Mouse (Mus musculus): ENCODE results near the gene Clpb. TPM values are rescaled to one million over a fixed set of nuclear protein-coding genes. Genes with fewer than 3 reads are reported as not detected.

The Clpb gene
- polyA plus RNA-seq, 1 experiment: 9.7 TPM

DNA sequence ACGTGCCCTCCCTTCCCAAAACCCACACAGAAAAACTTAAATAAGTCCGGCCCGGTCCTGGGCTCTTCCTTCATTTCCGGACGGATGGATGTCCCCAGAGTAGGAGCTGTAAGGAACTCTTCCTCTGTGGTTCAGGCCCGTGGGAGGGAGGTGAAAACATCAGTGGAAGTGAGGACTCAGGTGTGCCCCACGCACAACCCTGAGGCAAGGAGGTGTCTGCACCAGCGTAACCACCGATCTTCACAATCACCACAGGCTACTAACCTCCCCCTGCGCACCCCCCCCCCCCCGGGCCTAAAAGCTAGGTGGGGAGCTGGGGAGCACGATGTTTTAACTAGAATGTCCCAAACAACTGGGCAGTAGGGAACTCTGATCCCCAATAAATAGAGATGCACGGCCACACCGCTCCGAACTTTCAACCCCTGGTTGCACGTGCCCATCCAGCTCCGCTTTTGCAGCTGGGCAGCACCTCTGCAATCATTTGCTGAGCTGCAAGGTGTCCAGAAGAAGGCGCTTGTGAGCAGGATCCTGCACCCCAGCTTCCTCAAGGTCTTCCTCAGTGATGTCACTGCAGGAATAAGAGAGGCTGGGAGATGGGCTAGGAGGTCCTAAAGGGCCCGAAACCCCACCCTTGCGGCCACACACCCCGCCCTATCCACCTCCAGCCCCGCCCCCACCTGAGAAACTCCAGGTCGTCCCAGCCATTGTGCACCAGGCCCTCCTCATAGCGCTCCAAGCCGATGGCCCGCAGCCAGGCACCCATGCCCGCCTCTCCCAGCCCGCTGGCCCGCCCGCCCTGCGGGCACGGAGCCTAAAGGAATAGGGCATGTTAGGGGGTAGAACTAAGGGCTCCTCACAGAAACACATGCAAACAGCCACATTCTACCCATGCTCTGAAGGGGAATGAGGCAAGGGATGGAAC, 159.7 kb downstream of the Clpb start:
- H3K4me3 ChIP-seq (ENCODE audit: insufficient read depth, low read length): no peak overlapping the region
- H3K4me1 ChIP-seq (ENCODE audit: control insufficient read depth, insufficient read depth, low read length): peaks cover 3% of the 10 kb centered on the region; the same call in 1 of the 2 replicates
- no peak overlapping the region for H3K27ac ChIP-seq (ENCODE audit: insufficient read depth, low read depth, low read length)
- TF ChIP-seq POLR2A (IDR thresholded peaks at IDR 0.05; ENCODE audit: borderline replicate concordance, low read depth, low read length): no peak
- no peak for TF ChIP-seq CTCF (IDR thresholded peaks at IDR 0.05; ENCODE audit: low read depth, low read length)

DNA sequence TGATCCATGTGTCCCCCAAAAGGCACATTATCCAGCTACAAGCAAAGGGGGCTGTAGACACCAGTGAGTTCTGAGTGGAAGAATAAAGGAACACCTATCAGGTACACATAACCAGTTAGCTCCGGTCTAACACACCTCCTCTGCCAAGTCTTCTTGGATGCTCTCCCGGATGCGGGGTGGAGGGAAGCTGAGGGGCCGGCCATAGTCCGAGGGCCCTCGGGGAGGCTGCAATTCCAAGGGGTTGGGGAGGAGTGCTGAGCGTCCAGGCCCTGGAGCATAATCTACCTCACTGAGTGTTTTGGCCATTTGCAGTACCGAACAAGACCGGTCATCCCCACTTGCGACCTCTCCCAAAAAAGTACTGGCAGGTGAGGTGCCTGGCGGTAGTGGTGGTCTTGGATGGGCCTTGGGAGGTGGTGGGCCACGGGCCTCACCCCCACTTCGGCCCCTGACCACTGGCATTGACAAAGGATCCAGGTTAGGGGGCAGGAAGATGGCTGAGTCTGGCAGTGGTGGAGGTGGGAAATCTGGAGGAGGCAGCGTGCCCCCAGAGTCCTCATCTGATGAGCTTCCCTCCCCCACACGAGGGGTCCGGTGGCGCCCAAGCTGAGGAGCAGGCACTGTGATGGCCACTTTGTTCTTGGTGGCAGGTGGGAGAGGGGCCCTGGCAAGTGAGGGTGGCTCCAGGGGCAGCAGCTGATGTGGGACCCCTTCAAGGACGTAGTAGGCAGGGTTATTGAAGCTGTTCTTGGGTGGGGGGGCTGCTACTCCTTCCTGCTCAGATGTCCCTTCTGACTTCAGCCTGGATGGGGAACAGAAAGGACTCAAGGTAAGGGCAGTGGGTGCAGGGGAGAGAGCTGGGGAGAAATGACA, 160.6 kb downstream of the Clpb start:
- Histone ChIP-seq H3K27ac (ENCODE audit: insufficient read depth, low read depth, low read length) (no peak overlapping the region), H3K4me3 (ENCODE audit: insufficient read depth, low read length) (no peak overlapping the region), H3K4me1 (ENCODE audit: control insufficient read depth, insufficient read depth, low read length) (peaks cover 3% of the 10 kb centered on the region; the same call in 1 of the 2 replicates)
- no peak for TF ChIP-seq CTCF (IDR thresholded peaks at IDR 0.05; ENCODE audit: low read depth, low read length)
- no peak for TF ChIP-seq POLR2A (IDR thresholded peaks at IDR 0.05; ENCODE audit: borderline replicate concordance, low read depth, low read length)

DNA sequence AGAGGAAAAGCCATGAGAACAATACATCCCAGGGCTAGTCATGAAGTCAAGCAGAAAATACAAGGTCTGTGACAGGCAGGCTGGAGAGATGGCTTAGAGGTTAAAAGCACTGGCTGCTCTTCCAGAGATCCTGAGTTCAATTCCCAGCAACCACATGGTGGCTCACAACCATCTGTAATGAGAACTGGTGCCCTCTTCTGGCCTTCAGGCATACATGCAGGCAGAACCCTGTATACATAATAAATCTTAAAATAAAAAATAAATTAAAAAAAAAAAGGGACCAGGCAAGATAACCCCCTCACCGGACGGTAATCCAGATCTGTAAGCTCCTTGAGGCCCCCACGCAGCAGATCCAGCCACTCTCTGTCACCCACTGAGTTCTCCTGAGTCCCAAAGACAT, 166.9 kb downstream of the Clpb start:
- Histone ChIP-seq H3K27ac (ENCODE audit: insufficient read depth, low read depth, low read length) (no peak overlapping the region), H3K4me3 (ENCODE audit: insufficient read depth, low read length) (no peak overlapping the region), H3K4me1 (ENCODE audit: control insufficient read depth, insufficient read depth, low read length) (peaks cover 9% of the 10 kb centered on the region)
- peak; percentile 16; the same call in 1 of the 2 replicates for TF ChIP-seq CTCF (IDR thresholded peaks at IDR 0.05; ENCODE audit: low read depth, low read length)
- TF ChIP-seq POLR2A (IDR thresholded peaks at IDR 0.05; ENCODE audit: borderline replicate concordance, low read depth, low read length): no peak

DNA sequence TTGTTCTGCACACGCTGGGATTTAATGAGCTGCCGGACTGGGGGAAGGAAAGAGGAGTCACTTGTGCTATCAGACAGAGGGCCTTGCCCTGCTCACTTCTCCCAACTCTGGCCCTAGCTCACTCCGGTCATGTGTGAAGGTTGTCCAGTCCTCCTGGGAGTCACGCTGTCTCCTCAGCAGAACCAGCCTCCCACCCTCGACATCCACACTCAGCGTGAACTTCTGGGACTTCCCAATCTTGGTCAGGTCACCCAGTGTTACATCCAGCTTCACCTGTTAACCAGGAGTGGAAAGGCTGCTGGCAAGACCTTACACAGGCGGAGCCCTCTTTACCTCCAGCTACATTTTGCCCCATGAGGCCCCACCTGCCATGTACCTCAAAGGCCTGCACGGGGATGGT, 168.0 kb downstream of the Clpb start:
- Histone ChIP-seq H3K27ac (ENCODE audit: insufficient read depth, low read depth, low read length) (no peak overlapping the region), H3K4me3 (ENCODE audit: insufficient read depth, low read length) (no peak overlapping the region), H3K4me1 (ENCODE audit: control insufficient read depth, insufficient read depth, low read length) (peaks cover 11% of the 10 kb centered on the region)
- TF ChIP-seq CTCF (IDR thresholded peaks at IDR 0.05; ENCODE audit: low read depth, low read length): no peak
- TF ChIP-seq POLR2A (IDR thresholded peaks at IDR 0.05; ENCODE audit: borderline replicate concordance, low read depth, low read length): no peak

DNA sequence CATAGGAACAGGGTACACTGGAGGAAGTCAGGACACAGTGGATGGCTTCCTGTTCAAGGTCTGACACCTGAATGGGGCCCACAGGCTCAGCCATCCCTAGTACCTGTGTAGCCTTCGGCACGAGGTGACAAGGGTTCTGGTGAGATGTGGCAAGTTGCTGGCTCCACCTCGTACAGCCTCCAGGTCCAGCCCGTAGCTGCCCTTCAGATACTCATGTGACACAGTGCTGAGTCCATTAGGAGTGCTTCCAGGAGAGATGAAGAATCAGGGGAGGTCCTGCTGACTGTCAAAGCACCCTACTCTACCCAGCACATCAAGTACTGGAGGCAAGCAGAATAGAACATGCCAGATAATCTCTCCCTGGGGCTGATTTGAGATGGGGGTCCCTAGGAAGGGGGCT, 168.9 kb downstream of the Clpb start:
- H3K4me1 ChIP-seq (ENCODE audit: control insufficient read depth, insufficient read depth, low read length): peaks cover 11% of the 10 kb centered on the region
- TF ChIP-seq CTCF (IDR thresholded peaks at IDR 0.05; ENCODE audit: low read depth, low read length) (no peak), POLR2A (IDR thresholded peaks at IDR 0.05; ENCODE audit: borderline replicate concordance, low read depth, low read length) (no peak)
- H3K27ac ChIP-seq (ENCODE audit: insufficient read depth, low read depth, low read length): no peak overlapping the region
- H3K4me3 ChIP-seq (ENCODE audit: insufficient read depth, low read length): no peak overlapping the region

DNA sequence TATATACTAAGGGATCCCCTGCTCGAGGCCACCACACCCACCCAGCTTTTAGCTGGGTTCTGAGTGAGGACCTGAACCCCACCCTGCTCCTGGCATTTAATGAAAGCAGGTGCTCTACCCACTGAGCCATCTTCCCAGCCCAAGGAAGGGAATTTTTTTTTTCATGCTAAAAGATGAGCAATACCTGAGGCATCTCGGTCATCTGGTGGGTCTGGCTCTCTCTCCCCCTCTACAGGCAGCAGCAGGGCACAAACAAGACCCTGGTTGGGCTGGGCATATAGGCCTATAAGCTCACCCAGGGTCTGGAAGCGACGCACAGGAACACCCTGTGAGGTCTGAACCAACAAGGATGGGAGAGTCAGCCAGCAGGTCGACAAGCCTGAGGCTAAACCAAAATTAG, 169.9 kb downstream of the Clpb start:
- TF ChIP-seq CTCF (IDR thresholded peaks at IDR 0.05; ENCODE audit: low read depth, low read length) (no peak), POLR2A (IDR thresholded peaks at IDR 0.05; ENCODE audit: borderline replicate concordance, low read depth, low read length) (no peak)
- Histone ChIP-seq H3K4me3 (ENCODE audit: insufficient read depth, low read length) (no peak overlapping the region), H3K4me1 (ENCODE audit: control insufficient read depth, insufficient read depth, low read length) (peaks cover 12% of the 10 kb centered on the region), H3K27ac (ENCODE audit: insufficient read depth, low read depth, low read length) (no peak overlapping the region)

DNA sequence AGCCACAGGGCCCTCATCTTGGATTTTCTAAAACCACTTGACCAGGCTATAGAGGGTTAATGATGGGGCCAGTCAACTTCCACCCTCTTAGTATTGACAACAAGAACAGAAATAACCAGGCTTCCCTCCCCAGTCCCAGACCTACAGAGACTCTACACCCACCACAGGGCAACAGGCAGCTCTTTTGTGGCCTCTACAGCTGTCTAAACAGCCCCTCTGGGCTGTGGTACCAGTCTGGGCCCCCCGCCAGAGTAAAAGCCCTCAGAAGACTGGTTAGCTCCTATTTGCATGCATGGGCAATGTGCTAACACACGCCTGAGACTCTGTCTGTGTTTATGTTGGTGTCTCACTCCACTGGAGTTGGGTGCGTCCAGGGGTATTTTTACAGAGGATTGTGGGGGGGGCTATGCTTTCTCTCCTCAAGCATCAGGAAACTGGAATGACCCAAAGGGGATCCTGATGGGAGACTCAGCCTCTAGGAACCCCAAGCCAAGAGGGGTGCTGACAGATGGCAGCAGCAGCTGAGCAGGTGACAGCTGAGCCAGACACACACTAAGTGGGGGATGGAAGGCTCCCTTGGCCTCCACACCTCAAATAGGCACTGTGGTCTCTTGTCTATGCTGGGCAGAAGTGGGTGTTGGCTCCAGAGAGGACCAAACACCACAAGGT, 170.6 kb downstream of the Clpb start:
- no peak overlapping the region for H3K27ac ChIP-seq (ENCODE audit: insufficient read depth, low read depth, low read length)
- H3K4me1 ChIP-seq (ENCODE audit: control insufficient read depth, insufficient read depth, low read length): peaks cover 19% of the 10 kb centered on the region
- TF ChIP-seq CTCF (IDR thresholded peaks at IDR 0.05; ENCODE audit: low read depth, low read length): no peak
- H3K4me3 ChIP-seq (ENCODE audit: insufficient read depth, low read length): no peak overlapping the region

DNA sequence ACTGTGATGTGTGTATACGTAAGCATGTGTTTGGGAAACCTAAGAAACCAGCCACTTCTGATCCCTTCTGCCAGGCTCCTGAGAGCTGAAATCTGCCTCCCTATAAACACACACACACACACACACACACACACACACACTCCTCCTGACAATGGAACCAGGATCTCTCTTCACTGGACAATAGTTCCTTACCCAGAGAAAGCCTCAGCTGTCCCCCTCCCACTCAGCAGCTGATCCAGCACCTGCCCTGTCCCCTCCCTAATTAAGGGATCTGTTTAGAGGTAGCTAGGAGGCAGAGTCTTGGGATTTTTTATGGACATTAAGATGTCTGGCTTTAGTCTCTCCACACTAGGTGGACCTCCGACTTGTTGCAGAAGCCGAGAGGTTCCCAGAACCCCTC, 171.5 kb downstream of the Clpb start:
- Histone ChIP-seq H3K4me1 (ENCODE audit: control insufficient read depth, insufficient read depth, low read length) (peaks cover 25% of the 10 kb centered on the region), H3K27ac (ENCODE audit: insufficient read depth, low read depth, low read length) (no peak overlapping the region), H3K4me3 (ENCODE audit: insufficient read depth, low read length) (peak overlapping the region; percentile 70; the same call in 1 of the 2 replicates)
- TF ChIP-seq CTCF (IDR thresholded peaks at IDR 0.05; ENCODE audit: low read depth, low read length) (no peak), POLR2A (IDR thresholded peaks at IDR 0.05; ENCODE audit: borderline replicate concordance, low read depth, low read length) (no peak)

DNA sequence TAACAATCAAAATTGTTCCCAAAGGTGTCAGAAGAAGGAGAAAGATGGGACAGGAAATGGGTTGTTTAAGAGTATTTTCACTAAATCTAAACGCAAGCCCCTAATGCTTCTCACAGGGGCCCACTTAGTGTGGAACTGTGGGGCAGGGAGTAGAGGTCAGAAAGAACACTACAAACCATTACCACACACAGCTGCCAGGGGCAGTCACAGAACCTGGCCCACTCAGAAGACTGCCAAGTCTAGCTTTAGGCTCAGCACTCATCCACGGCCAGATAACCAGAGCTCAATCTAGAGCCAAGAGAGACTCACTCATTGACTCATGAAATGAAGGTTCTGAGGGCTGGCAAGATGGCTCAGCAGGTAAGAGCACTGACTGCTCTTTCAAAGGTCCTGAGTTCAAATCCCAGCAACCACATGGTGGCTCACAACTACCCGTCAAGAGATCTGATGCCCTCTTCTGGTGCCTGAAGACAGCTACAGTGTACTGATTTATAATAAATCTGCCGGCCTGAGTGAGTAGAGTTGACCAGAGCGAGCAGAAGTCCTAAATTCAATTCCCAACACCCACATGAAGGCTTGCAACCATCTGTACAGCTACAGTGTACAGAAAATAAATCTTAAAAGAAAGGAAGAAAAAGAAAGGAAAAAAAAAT, 172.2 kb downstream of the Clpb start:
- TF ChIP-seq POLR2A (IDR thresholded peaks at IDR 0.05; ENCODE audit: borderline replicate concordance, low read depth, low read length) (no peak), CTCF (IDR thresholded peaks at IDR 0.05; ENCODE audit: low read depth, low read length) (peak; percentile 12; the same call in 1 of the 2 replicates)
- Histone ChIP-seq H3K4me1 (ENCODE audit: control insufficient read depth, insufficient read depth, low read length) (peaks cover 32% of the 10 kb centered on the region), H3K4me3 (ENCODE audit: insufficient read depth, low read length) (peak overlapping the region; percentile 70), H3K27ac (ENCODE audit: insufficient read depth, low read depth, low read length) (peak overlapping the region; percentile 77)

Data from bone marrow macrophage, adult 2 months (primary cell).